Mouse (Mus musculus): ENCODE results near the gene Dppa2.

DNA sequence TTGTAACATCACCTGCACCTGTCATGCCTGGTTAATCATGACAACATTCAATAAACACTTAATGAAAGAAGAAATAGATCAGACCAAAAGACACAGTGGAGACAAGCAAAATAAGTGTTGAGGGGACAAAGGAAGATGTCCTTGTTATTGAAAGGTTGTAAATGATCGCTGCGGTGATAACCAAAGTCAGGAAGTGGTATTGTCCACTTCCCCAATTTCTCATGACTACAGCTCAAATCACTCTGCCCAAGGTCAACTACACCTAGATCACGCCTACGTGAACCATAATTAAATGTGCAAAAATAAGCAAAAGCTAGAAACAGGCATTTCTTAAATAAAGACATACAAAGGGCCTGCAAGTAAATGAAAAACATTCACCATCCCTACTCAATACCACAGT lies 44.2 kb upstream of the Dppa2 start:
- TF ChIP-seq CTCF (IDR thresholded peaks at IDR 0.05; ENCODE audit: low read depth, low read length), result no peak
- no peak for TF ChIP-seq POLR2A (IDR thresholded peaks at IDR 0.05; ENCODE audit: extremely low read depth, insufficient read depth, low read length)
